Mouse (Mus musculus) adrenal gland, postnatal 4 days (tissue): ENCODE measurements around the gene Ffar1. TPM values are rescaled to one million over a fixed set of nuclear protein-coding genes. Genes with fewer than 3 reads are reported as not detected.
"Not testable (repeated sequence)": the region's sequence is repeated elsewhere in the genome, so short reads cannot be mapped to it uniquely, and the experiment has no call there.

Experiments
- DNase-seq, 2 experiments: peaks; one replicate each; pipeline ENCODE4 v3.0.0; 2021 to 2022; ENCODE audit warnings: low spot score in 2 of 2, mixed read lengths in 2 of 2
- total RNA-seq, 2 experiments: library from RNA; stranded (reverse); gene quantifications; 2 replicates each; pipeline ENCODE4 v1.2.3; 2021

The Ffar1 gene
- total RNA-seq, 2 experiments from 2014 or later: 0.59 TPM; not detected in 1

- no peak for DNase-seq
Observed at GRCm38 (mm10) chr7:30851421-30851820, 9.9 kb downstream of the Ffar1 start.

- no peak for DNase-seq
Observed at GRCm38 (mm10) chr7:30847934-30848333, 13.4 kb downstream of the Ffar1 start.

GRCm38 (mm10) chr7:30847386-30847785, 14.0 kb downstream of the Ffar1 start:
- DNase-seq: no peak

GRCm38 (mm10) chr7:30846505-30847053, 14.8 kb downstream of the Ffar1 start:
- DNase-seq: no peak

GRCm38 (mm10) chr7:30844676-30845297, 16.6 kb downstream of the Ffar1 start:
- DNase-seq: no peak

GRCm38 (mm10) chr7:30842092-30842491, 19.3 kb downstream of the Ffar1 start:
- DNase-seq: no peak

GRCm38 (mm10) chr7:30841379-30841778, 20.0 kb downstream of the Ffar1 start:
- no peak for DNase-seq

- no peak for DNase-seq
Observed at GRCm38 (mm10) chr7:30840306-30840705, 21.1 kb downstream of the Ffar1 start.

- no peak for DNase-seq
Observed at GRCm38 (mm10) chr7:30837277-30837676, 24.1 kb downstream of the Ffar1 start.

GRCm38 (mm10) chr7:30832684-30833083, 28.7 kb downstream of the Ffar1 start:
- not testable (repeated sequence) for DNase-seq

GRCm38 (mm10) chr7:30832261-30832660, 29.1 kb downstream of the Ffar1 start:
- no peak for DNase-seq

GRCm38 (mm10) chr7:30829428-30829827, 31.9 kb downstream of the Ffar1 start:
- DNase-seq: no peak

- DNase-seq: not testable (repeated sequence)
Observed at GRCm38 (mm10) chr7:30828871-30829270, 32.5 kb downstream of the Ffar1 start.

- DNase-seq: no peak
Observed at GRCm38 (mm10) chr7:30826660-30827059, 34.7 kb downstream of the Ffar1 start.

- no peak for DNase-seq
Observed at GRCm38 (mm10) chr7:30824306-30824705, 37.1 kb downstream of the Ffar1 start.

- no peak for DNase-seq
Observed at GRCm38 (mm10) chr7:30823675-30824074, 37.7 kb downstream of the Ffar1 start, which contains the start of gene Ffar2. Gene Ffar2 (minus strand): TSS chr7:30823775.

GRCm38 (mm10) chr7:30821532-30821931, 39.8 kb downstream of the Ffar1 start:
- DNase-seq: no peak

GRCm38 (mm10) chr7:30820854-30821445, 40.4 kb downstream of the Ffar1 start:
- DNase-seq: no peak

GRCm38 (mm10) chr7:30820131-30820530, 41.2 kb downstream of the Ffar1 start:
- no peak for DNase-seq

GRCm38 (mm10) chr7:30812291-30812807, 49.0 kb downstream of the Ffar1 start:
- no peak for DNase-seq

GRCm38 (mm10) chr7:30811757-30812290, 49.5 kb downstream of the Ffar1 start:
- DNase-seq: no peak

GRCm38 (mm10) chr7:30810319-30810718, 51.0 kb downstream of the Ffar1 start:
- no peak for DNase-seq
